Mouse (Mus musculus) macrophage (primary cell): Measurements from ENCODE around the gene Cacnb1. TPM values are rescaled to one million over a fixed set of nuclear protein-coding genes. Genes with fewer than 3 reads are reported as not detected.

Experiments
- H3K27ac ChIP-seq: fragments of 350-480 bp; formaldehyde crosslinking; 2 replicates; pipeline ENCODE4 v1.9.0; 2021
- H3K36me3 ChIP-seq: fragments of 350-480 bp; formaldehyde crosslinking; 2 replicates; pipeline ENCODE4 v1.9.0; 2021; ENCODE audit errors: inconsistent target
- H3K4me3 ChIP-seq: fragments of 350-480 bp; formaldehyde crosslinking; 2 replicates; pipeline ENCODE4 v1.9.0; 2021; ENCODE audit errors: inconsistent target
- H3K79me2 ChIP-seq: fragments of 350-480 bp; formaldehyde crosslinking; 2 replicates; pipeline ENCODE4 v1.9.0; 2021; ENCODE audit errors: inconsistent target
- WGBS: methylation state at CpG from one replicate; pipeline ENCODE4 v1.1.7; 2026; ENCODE audit warnings: inconsistent platforms; ENCODE audit not compliant: missing documents; 5-methylcytosine and 5-hydroxymethylcytosine counted together
- polyA plus RNA-seq: library from polyadenylated mRNA; stranded (reverse); fragments of 250-400 nt; gene quantifications from 3 replicates; pipeline ENCODE4 v1.2.4, GENCODE M21; 2018; ENCODE audit warnings: inconsistent platforms

Gene Cacnb1
- polyA plus RNA-seq, 1 experiment from 2014 or later, result 1.7 TPM

- 72% methylated on average over 14 of the region's 14 CpGs for WGBS
- Histone ChIP-seq H3K27ac (no peak overlapping the region), H3K36me3 (no peaks in the 10 kb centered on the region), H3K79me2 (no peaks in the 10 kb centered on the region), H3K4me3 (no peak overlapping the region)
Measured at GRCm38 (mm10) chr11:97954469-97955141, 68.2 kb downstream of the Cacnb1 start.

GRCm38 (mm10) chr11:97953939-97954275 is 68.9 kb downstream of the Cacnb1 start:
- WGBS, result 89% methylated on average over 6 of the region's 6 CpGs

GRCm38 (mm10) chr11:97953179-97953938 is 69.5 kb downstream of the Cacnb1 start:
- H3K27ac ChIP-seq, result no peak overlapping the region
- WGBS, result 88% methylated on average over 14 of the region's 16 CpGs
- no peaks in the 10 kb centered on the region for H3K36me3 ChIP-seq
- H3K79me2 ChIP-seq, result no peaks in the 10 kb centered on the region
- no peak overlapping the region for H3K4me3 ChIP-seq

More at GRCm38 (mm10) chr11:97953939-97954275, 68.9 kb downstream of the Cacnb1 start:
- Histone ChIP-seq H3K36me3 (no peaks in the 10 kb centered on the region), H3K79me2 (no peaks in the 10 kb centered on the region), H3K4me3 (no peak overlapping the region), H3K27ac (no peak overlapping the region)

GRCm38 (mm10) chr11:97952367-97953006 is 70.3 kb downstream of the Cacnb1 start:
- no peak overlapping the region for H3K4me3 ChIP-seq
- no peak overlapping the region for H3K27ac ChIP-seq
- no peaks in the 10 kb centered on the region for H3K36me3 ChIP-seq
- 100% methylated on average over 1 of the region's 1 CpGs for WGBS
- no peaks in the 10 kb centered on the region for H3K79me2 ChIP-seq

Other genes with a start within 250 kb of the Cacnb1 start
- gene 1700001P01Rik, start 247.1 kb downstream of the Cacnb1 start, polyA plus RNA-seq, result not detected in 3 replicates
- gene Rpl23, start 240.6 kb downstream of the Cacnb1 start, polyA plus RNA-seq, result 992 to 1,238 TPM (median 1,231 TPM) in 3 replicates
- gene Lasp1, start 224.0 kb downstream of the Cacnb1 start, polyA plus RNA-seq, result 151 to 499 TPM (median 254 TPM) in 3 replicates
- 0.68 to 1.1 TPM (median 0.72 TPM) in 3 replicates for gene B230217C12Rik, start 182.3 kb downstream of the Cacnb1 start, polyA plus RNA-seq
- 0.14 to 0.69 TPM (median 0.51 TPM) in 3 replicates for gene Fbxo47, start 138.9 kb downstream of the Cacnb1 start, polyA plus RNA-seq
- 13.4 to 21.7 TPM (median 14.8 TPM) in 3 replicates for gene Plxdc1, start 36.6 kb downstream of the Cacnb1 start, polyA plus RNA-seq
- gene Arl5c, start 26.9 kb downstream of the Cacnb1 start, polyA plus RNA-seq, result 5.0 to 99.1 TPM (median 38.4 TPM) in 3 replicates
- gene Rpl19, start 3.7 kb upstream of the Cacnb1 start, polyA plus RNA-seq, result 1,810 to 2,012 TPM (median 1,833 TPM) in 3 replicates
- gene Stac2, start 30.4 kb upstream of the Cacnb1 start, polyA plus RNA-seq, result 3.4 to 15.5 TPM (median 9.6 TPM) in 3 replicates
- 6.5 to 19.0 TPM (median 13.4 TPM) in 3 replicates for gene Fbxl20, start 127.4 kb upstream of the Cacnb1 start, polyA plus RNA-seq
- 19.0 to 20.5 TPM (median 19.3 TPM) in 3 replicates for gene Med1, start 170.3 kb upstream of the Cacnb1 start, polyA plus RNA-seq
- 15.1 to 22.0 TPM (median 19.2 TPM) in 3 replicates for gene Cdk12, start 180.0 kb upstream of the Cacnb1 start, polyA plus RNA-seq